Comparison of ENCODE assay signal across 8 mouse cellular contexts in the genomic region with DNA sequence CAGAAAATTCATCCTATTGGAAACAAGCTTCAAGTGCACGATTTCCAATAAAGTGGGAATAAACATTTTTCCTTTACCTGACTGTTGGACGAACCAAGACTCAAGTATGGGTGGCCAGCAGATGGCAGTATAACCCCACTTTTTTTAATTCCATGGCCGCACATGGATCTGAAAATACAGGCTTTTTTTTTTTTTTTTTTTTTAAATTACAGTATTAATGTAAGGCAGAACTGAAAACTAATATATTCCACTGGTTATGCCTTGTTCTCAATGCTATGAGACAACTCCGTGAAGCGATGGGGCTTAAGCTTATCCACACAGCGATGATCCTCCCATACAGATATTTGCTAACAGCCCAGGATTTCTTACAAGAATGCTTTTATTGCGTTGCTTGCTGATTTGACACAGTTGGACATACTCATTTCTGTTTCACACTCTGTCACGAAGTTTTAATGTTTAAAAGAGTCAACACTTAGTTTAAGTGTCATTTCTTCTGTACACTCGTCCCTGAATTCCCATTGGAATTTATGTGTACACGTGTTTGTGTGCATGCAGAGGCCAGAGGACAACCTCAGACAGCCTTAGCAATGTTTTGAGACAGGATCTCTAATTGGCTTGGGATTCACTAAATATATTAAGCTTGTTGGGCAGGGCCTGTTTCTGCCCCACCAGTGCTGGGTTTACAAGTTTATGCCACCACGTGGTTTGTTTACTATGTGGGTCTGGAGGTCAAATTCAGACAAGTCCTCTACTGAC.
DNase-seq lines count a peak whose midpoint lies in the region; ATAC-seq and TF ChIP-seq lines count a peak whose summit lies in the region.

No protein-coding gene starts in this region.

- no peak overlapping the region for H3K9ac ChIP-seq in ES-E14 (ENCODE audit: insufficient read depth, low read depth, low read length, poor library complexity, severe bottlenecking)
- no peak overlapping the region for H3K9ac ChIP-seq in hindbrain, embryonic 12.5 days
- H3K9ac ChIP-seq in limb, embryonic 14.5 days (ENCODE audit: low read depth, low read length, severe bottlenecking): no peak overlapping the region

- intact Hi-C loops in heart, postnatal 10 days (cut with DNase I): no loop called here

- 0 out of 2 replicates have a peak overlapping the region, but pooled peaks have one; percentile 11 for H3K4me2 ChIP-seq in hindbrain, embryonic 12.5 days (replicated peaks)
- H3K4me2 ChIP-seq in limb, embryonic 14.5 days (replicated peaks; ENCODE audit: low read depth, low read length, severe bottlenecking): no peak overlapping the region

- H3K27ac ChIP-seq in heart, embryonic 10.5 days: no peak overlapping the region
- no peak overlapping the region for H3K27ac ChIP-seq in ES-E14 (ENCODE audit: insufficient read depth, low read depth, low read length, poor library complexity, severe bottlenecking)
- no peak overlapping the region for H3K27ac ChIP-seq in hindbrain, embryonic 12.5 days
- H3K27ac ChIP-seq in limb, embryonic 14.5 days (replicated peaks; ENCODE audit: low read depth, low read length): no peak overlapping the region

- H3K4me1 ChIP-seq in heart, embryonic 10.5 days: no peaks in the 10 kb centered on the region
- no peaks in the 10 kb centered on the region for H3K4me1 ChIP-seq in ES-E14 (ENCODE audit: control insufficient read depth in 2 of 2, insufficient read depth in 2 of 2, low read length in 2 of 2, poor library complexity in 1 of 2)
- no peaks in the 10 kb centered on the region for H3K4me1 ChIP-seq in hindbrain, embryonic 12.5 days
- no peaks in the 10 kb centered on the region for H3K4me1 ChIP-seq in limb, embryonic 14.5 days (ENCODE audit: control insufficient read depth, insufficient read depth, low read length)

- TF ChIP-seq POLR2A in limb, embryonic 14.5 days (IDR thresholded peaks at IDR 0.05; ENCODE audit: borderline replicate concordance, extremely low read depth, insufficient read depth, insufficient read length): no peak

- 54% methylated on average over 11 of the region's 11 CpGs for WGBS in heart, embryonic 10.5 days
- 47% methylated on average over 11 of the region's 11 CpGs for WGBS in hindbrain, embryonic 12.5 days
- WGBS in limb, embryonic 14.5 days: 26% methylated on average over 11 of the region's 11 CpGs

- in situ Hi-C loops in ES-E14 (cut with MboI; ENCODE audit: low sequenced_read_pairs in 2 of 2, unreplicated experiment in 2 of 2): no loop called here

- DNase-seq in heart, postnatal 10 days: peak; percentile 15 to 37
- no peak for DNase-seq in heart, embryonic 10.5 days (ENCODE audit: low spot score)
- DNase-seq in ES-E14 (ENCODE audit: low read depth, low spot score): peak; percentile 1
- peak; percentile 85 for DNase-seq in limb, embryonic 14.5 days (ENCODE audit: low spot score)
- DNase-seq in right cerebral cortex, postnatal 14 days: peak; percentile 58
- DNase-seq in spleen, adult 12 weeks (ENCODE audit: low spot score): no peak

- no peaks in the 10 kb centered on the region for H3K9me3 ChIP-seq in heart, embryonic 10.5 days
- H3K9me3 ChIP-seq in ES-E14 (ENCODE audit: control insufficient read depth, insufficient read depth, low read depth, low read length): no peaks in the 10 kb centered on the region
- H3K9me3 ChIP-seq in hindbrain, embryonic 12.5 days (replicated peaks): no peaks in the 10 kb centered on the region
- no peaks in the 10 kb centered on the region for H3K9me3 ChIP-seq in limb, embryonic 14.5 days (ENCODE audit: control insufficient read depth, low read length)

- H3K4me3 ChIP-seq in heart, embryonic 10.5 days: no peak overlapping the region
- no peak overlapping the region for H3K4me3 ChIP-seq in ES-E14 (ENCODE audit: insufficient read depth in 1 of 2, low read depth in 1 of 2, low read length in 2 of 2, poor library complexity in 1 of 2, severe bottlenecking in 1 of 2)
- no peak overlapping the region for H3K4me3 ChIP-seq in hindbrain, embryonic 12.5 days
- no peak overlapping the region for H3K4me3 ChIP-seq in limb, embryonic 14.5 days (replicated peaks; ENCODE audit: low read length)

- H3K36me3 ChIP-seq in heart, embryonic 10.5 days: no peaks in the 10 kb centered on the region
- H3K36me3 ChIP-seq in ES-E14 (ENCODE audit: control insufficient read depth, insufficient read depth, low read length, poor library complexity, severe bottlenecking): no peaks in the 10 kb centered on the region
- no peaks in the 10 kb centered on the region for H3K36me3 ChIP-seq in hindbrain, embryonic 12.5 days
- H3K36me3 ChIP-seq in limb, embryonic 14.5 days (ENCODE audit: control insufficient read depth, insufficient read depth, low read length): no peaks in the 10 kb centered on the region

- no peaks in the 10 kb centered on the region for H3K27me3 ChIP-seq in heart, embryonic 10.5 days (ENCODE audit: insufficient read depth, poor library complexity, severe bottlenecking)
- H3K27me3 ChIP-seq in hindbrain, embryonic 12.5 days: no peaks in the 10 kb centered on the region
- no peaks in the 10 kb centered on the region for H3K27me3 ChIP-seq in limb, embryonic 14.5 days (ENCODE audit: control insufficient read depth, insufficient read depth, low read length)

- 0 out of 2 replicates have a peak, but pooled peaks have one; percentile 50 for ATAC-seq in common myeloid progenitor, adult 5-6 weeks (replicated peaks; ENCODE audit: low read depth, poor library complexity, severe bottlenecking)
- ATAC-seq in hindbrain, embryonic 12.5 days (ENCODE audit: low FRiP score): peak; percentile 52; the same call in 1 of the 2 replicates
- ATAC-seq in limb, embryonic 14.5 days (ENCODE audit: low FRiP score, low read depth): peak; percentile 41

TF ChIP-seq in ES-E14, 5 proteins besides CTCF, POLR2A, EP300 and RAD21:
- TF ChIP-seq CHD2 (IDR thresholded peaks at IDR 0.05; ENCODE audit: low read depth, low read length) (no peak), ZNF384 (IDR thresholded peaks at IDR 0.05; ENCODE audit: low read depth, low read length) (peak; percentile 66; the same call in 1 of the 2 replicates)

Comparison
In these comparisons a context has a peak if more than half of its experiments do, and no peak if none do; other contexts are left out.
1. DNase-seq: peak in heart, postnatal 10 days (2 of 2), ES-E14 (single experiment), limb, embryonic 14.5 days (single experiment) and right cerebral cortex, postnatal 14 days (single experiment); none in heart, embryonic 10.5 days (single experiment) and spleen, adult 12 weeks (single experiment).
2. Peak in every context shown above with its lines, with median percentiles within 50 percentile points of each other: ATAC-seq.